Mouse (Mus musculus) left cerebral cortex, postnatal 36 days (tissue): ENCODE measurements around the gene Syap1. TPM values are rescaled to one million over a fixed set of nuclear protein-coding genes. Genes with fewer than 3 reads are reported as not detected.
A peak's percentile ranks its signal among the peaks of the same experiment; 100 is the strongest.
"Not testable (repeated sequence)": the region's sequence is repeated elsewhere in the genome, so short reads cannot be mapped to it uniquely, and the experiment has no call there.

Experiments
- DNase-seq, 2 experiments: peaks; one replicate each; pipeline ENCODE4 v3.0.0; 2021 to 2022; ENCODE audit warnings: low spot score in 2 of 2, mixed read lengths in 1 of 2
- intact Hi-C: fragments of 180-260 bp; cut with DNase I; formaldehyde crosslinking; loops from one replicate; pipeline ENCODE4 v1.15.1; 2025
- microRNA-seq: library from miRNA; unstranded; fragments of <30 nt; microRNA quantifications from one replicate; pipeline ENCODE4 v1.2.0, GENCODE M21; 2022
- total RNA-seq, 2 experiments: library from RNA; stranded (reverse); gene quantifications; 2 replicates each; pipeline ENCODE4 v1.2.3; 2021

Syap1 gene
- total RNA-seq, 2 experiments from 2014 or later: 24.1 to 30.4 TPM

- no peak for DNase-seq
- intact Hi-C loops: no loop called here
Measured at GRCm38 (mm10) chrX:162831542-162831941, 56.7 kb downstream of the Syap1 start.

GRCm38 (mm10) chrX:162831036-162831435 is 57.2 kb downstream of the Syap1 start:
- intact Hi-C loops: no loop called here
- no peak for DNase-seq

GRCm38 (mm10) chrX:162830313-162830712 is 57.9 kb downstream of the Syap1 start:
- DNase-seq, intact Hi-C loops: not testable (repeated sequence)

- intact Hi-C loops: no loop called here
- DNase-seq: no peak
Measured at GRCm38 (mm10) chrX:162829741-162830140, 58.5 kb downstream of the Syap1 start.

- DNase-seq: peak; percentile 91 to 92
- intact Hi-C loops: no loop called here
Measured at GRCm38 (mm10) chrX:162829203-162829708, 59.0 kb downstream of the Syap1 start, which contains the start of gene Txlng. TSS of gene Txlng (minus strand) at chrX:162829454.

- DNase-seq: peak in 1 of 2 experiments; percentile 6
- intact Hi-C loops: no loop called here
Measured at GRCm38 (mm10) chrX:162828783-162829182, 59.5 kb downstream of the Syap1 start.

GRCm38 (mm10) chrX:162828016-162828415 is 60.2 kb downstream of the Syap1 start:
- DNase-seq: no peak

More at GRCm38 (mm10) chrX:162828016-162828415, 60.2 kb downstream of the Syap1 start:
- intact Hi-C loops: no loop called here

Small RNAs within 50 kb of the gene (microRNA-seq; reads per million reads assigned to microRNA genes)
- not detected for gene Mir3473a

Other genes with a start within 250 kb of the Syap1 start
- gene Reps2, start 244.8 kb downstream of the Syap1 start, total RNA-seq: 100 to 1,000 TPM; 139 to 150 TPM
- 100 to 1,000 TPM; 130 to 140 TPM for gene Rbbp7, start 128.0 kb downstream of the Syap1 start, total RNA-seq
- gene Txlng, start 59.0 kb downstream of the Syap1 start, total RNA-seq: 10 to 100 TPM; 14.6 to 23.4 TPM
- 10 to 100 TPM; 52.8 to 60.2 TPM for gene Ctps2, start 12.8 kb upstream of the Syap1 start, total RNA-seq
- gene S100g, start 76.2 kb upstream of the Syap1 start, total RNA-seq: not detected